Mouse (Mus musculus): ENCODE data around the gene Dus3l. TPM values are rescaled to one million over a fixed set of nuclear protein-coding genes. Genes with fewer than 3 reads are reported as not detected.
A peak's percentile ranks its signal among the peaks of the same experiment; 100 is the strongest.

Gene Dus3l
- 107 and 144 TPM in 2 replicates for polyA plus RNA-seq (2012; rRNA removed)
- polyA plus RNA-seq (2014; fragmentation: Nextera tagmentation; extraction: Ambion mirVana): 43.6 and 44.4 TPM in 2 replicates

- peak within 1 kb of the TSS; percentile 94 for H3K27ac ChIP-seq (replicated peaks; ENCODE audit: low read depth, low read length)
- TF ChIP-seq POLR2A (IDR thresholded peaks at IDR 0.05; ENCODE audit: borderline replicate concordance, extremely low read depth, insufficient read depth, insufficient read length): peak; percentile 42; the same call in 1 of the 2 replicates
- H3K4me1 ChIP-seq (ENCODE audit: control insufficient read depth, insufficient read depth, low read length): peaks cover 15% of the 10 kb centered on the region
- H3K9ac ChIP-seq (ENCODE audit: low read depth, low read length, severe bottlenecking): peak within 1 kb of the TSS; percentile 80
- ATAC-seq (ENCODE audit: low FRiP score, low read depth) (peak; percentile 87), DNase-seq (ENCODE audit: low spot score) (peak; percentile 94)
- peak within 1 kb of the TSS; percentile 87 for H3K4me3 ChIP-seq (replicated peaks; ENCODE audit: low read length)
- peaks cover 33% of the 10 kb centered on the region for H3K36me3 ChIP-seq (ENCODE audit: control insufficient read depth, insufficient read depth, low read length)
- no peaks in the 10 kb centered on the region for H3K27me3 ChIP-seq (ENCODE audit: control insufficient read depth, insufficient read depth, low read length)
- 2% methylated on average over 55 of the region's 58 CpGs for WGBS
- H3K9me3 ChIP-seq (ENCODE audit: control insufficient read depth, low read length): no peaks in the 10 kb centered on the region
- H3K4me2 ChIP-seq (replicated peaks; ENCODE audit: low read depth, low read length, severe bottlenecking): peak within 1 kb of the TSS; percentile 73
These were observed at the start of gene Dus3l for GRCm38 (mm10) chr17:56764474-56765354. Dus3l (plus strand) TSS chr17:56764757.

- Histone ChIP-seq H3K9ac (ENCODE audit: low read depth, low read length, severe bottlenecking) (0 out of 2 replicates have a peak overlapping the region, but pooled peaks have one; percentile 69), H3K9me3 (ENCODE audit: control insufficient read depth, low read length) (no peaks in the 10 kb centered on the region), H3K36me3 (ENCODE audit: control insufficient read depth, insufficient read depth, low read length) (peaks cover 35% of the 10 kb centered on the region), H3K4me2 (replicated peaks; ENCODE audit: low read depth, low read length, severe bottlenecking) (peak overlapping the region; percentile 65), H3K4me3 (replicated peaks; ENCODE audit: low read length) (peak overlapping the region; percentile 53; the same call in 1 of the 2 replicates), H3K27ac (replicated peaks; ENCODE audit: low read depth, low read length) (no peak overlapping the region), H3K4me1 (ENCODE audit: control insufficient read depth, insufficient read depth, low read length) (peaks cover 18% of the 10 kb centered on the region), H3K27me3 (ENCODE audit: control insufficient read depth, insufficient read depth, low read length) (no peaks in the 10 kb centered on the region)
- no peak for ATAC-seq (ENCODE audit: low FRiP score, low read depth)
- 50% methylated on average over 11 of the region's 11 CpGs for WGBS
- DNase-seq (ENCODE audit: low spot score): no peak
- TF ChIP-seq POLR2A (IDR thresholded peaks at IDR 0.05; ENCODE audit: borderline replicate concordance, extremely low read depth, insufficient read depth, insufficient read length): no peak
These were observed 49.2 kb upstream of the Dus3l start for GRCm38 (mm10) chr17:56715360-56715759.

GRCm38 (mm10) chr17:56715914-56716654 is 48.5 kb upstream of the Dus3l start:
- peak overlapping the region; percentile 53 for H3K4me3 ChIP-seq (replicated peaks; ENCODE audit: low read length)
- peak overlapping the region; percentile 69 for H3K9ac ChIP-seq (ENCODE audit: low read depth, low read length, severe bottlenecking)
- H3K4me2 ChIP-seq (replicated peaks; ENCODE audit: low read depth, low read length, severe bottlenecking): peak overlapping the region; percentile 65
- no peak for DNase-seq (ENCODE audit: low spot score)
- 25% methylated on average over 22 of the region's 22 CpGs for WGBS
- H3K27ac ChIP-seq (replicated peaks; ENCODE audit: low read depth, low read length): peak overlapping the region; percentile 81
- H3K4me1 ChIP-seq (ENCODE audit: control insufficient read depth, insufficient read depth, low read length): peaks cover 18% of the 10 kb centered on the region
- ATAC-seq (ENCODE audit: low FRiP score, low read depth): no peak
- no peaks in the 10 kb centered on the region for H3K27me3 ChIP-seq (ENCODE audit: control insufficient read depth, insufficient read depth, low read length)
- no peaks in the 10 kb centered on the region for H3K9me3 ChIP-seq (ENCODE audit: control insufficient read depth, low read length)
- peaks cover 30% of the 10 kb centered on the region for H3K36me3 ChIP-seq (ENCODE audit: control insufficient read depth, insufficient read depth, low read length)
- TF ChIP-seq POLR2A (IDR thresholded peaks at IDR 0.05; ENCODE audit: borderline replicate concordance, extremely low read depth, insufficient read depth, insufficient read length): no peak

GRCm38 (mm10) chr17:56716655-56717362 is 47.7 kb upstream of the Dus3l start:
- Histone ChIP-seq H3K4me2 (replicated peaks; ENCODE audit: low read depth, low read length, severe bottlenecking) (peak overlapping the region; percentile 65), H3K36me3 (ENCODE audit: control insufficient read depth, insufficient read depth, low read length) (peaks cover 30% of the 10 kb centered on the region), H3K4me3 (replicated peaks; ENCODE audit: low read length) (peak overlapping the region; percentile 53), H3K27me3 (ENCODE audit: control insufficient read depth, insufficient read depth, low read length) (no peaks in the 10 kb centered on the region), H3K27ac (replicated peaks; ENCODE audit: low read depth, low read length) (peak overlapping the region; percentile 81), H3K4me1 (ENCODE audit: control insufficient read depth, insufficient read depth, low read length) (peaks cover 18% of the 10 kb centered on the region), H3K9ac (ENCODE audit: low read depth, low read length, severe bottlenecking) (peak overlapping the region; percentile 69), H3K9me3 (ENCODE audit: control insufficient read depth, low read length) (no peaks in the 10 kb centered on the region)
- DNase-seq (ENCODE audit: low spot score) (peak; percentile 99), ATAC-seq (ENCODE audit: low FRiP score, low read depth) (peak; percentile 93)
- WGBS: under 1% methylated on average over 44 of the region's 55 CpGs
- peak; percentile 54; the same call in 1 of the 2 replicates for TF ChIP-seq POLR2A (IDR thresholded peaks at IDR 0.05; ENCODE audit: borderline replicate concordance, extremely low read depth, insufficient read depth, insufficient read length)

All from limb, embryonic 14.5 days (tissue).